Mouse (Mus musculus): ENCODE measurements around the gene Rarres1. TPM values are rescaled to one million over a fixed set of nuclear protein-coding genes. Genes with fewer than 3 reads are reported as not detected.

The Rarres1 gene
- total RNA-seq, 2 experiments from 2014 or later, result 0.23 to 1.0 TPM

- DNase-seq, result peak; percentile 45
- no peak for TF ChIP-seq CTCF (IDR thresholded peaks at IDR 0.05)
- Histone ChIP-seq H3K27ac (peak overlapping the region; percentile 35; the same call in 1 of the 2 replicates), H3K4me3 (peak overlapping the region; percentile 80)
- intact Hi-C loops (cut with DNase I), result loop anchor here (5.0 kb wide), 1 partner anchor 532 kb away; no protein-coding TSS in a partner anchor
Observed at GRCm38 (mm10) chr3:67514801-67515273, 486 bp downstream of the Rarres1 start.

DNA sequence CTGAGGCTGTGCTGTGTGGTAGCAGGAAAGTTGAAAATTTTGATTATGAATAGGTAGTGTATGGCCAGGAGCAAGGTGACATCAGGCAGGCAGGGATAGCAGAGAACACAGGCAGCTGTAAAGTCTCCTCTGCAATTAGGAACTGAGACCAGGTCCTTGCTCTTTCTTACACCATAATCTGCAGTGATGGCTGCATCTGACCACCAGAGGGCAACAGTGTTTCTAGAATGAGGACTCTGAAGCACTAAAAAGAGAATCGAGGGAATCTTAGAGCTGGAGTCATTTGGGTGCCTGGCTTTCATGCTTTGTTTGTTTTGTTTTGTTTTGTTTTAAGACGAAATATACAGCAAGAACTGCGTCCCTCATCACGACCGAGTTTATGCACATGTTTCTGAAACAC lies 2.5 kb downstream of the Rarres1 start:
- Histone ChIP-seq H3K27ac (no peak overlapping the region), H3K4me3 (no peak overlapping the region)
- intact Hi-C loops (cut with DNase I), result loop anchor here (1.0 to 5.0 kb wide), 2 partner anchors 55 to 534 kb away; no protein-coding TSS in a partner anchor
- TF ChIP-seq CTCF (IDR thresholded peaks at IDR 0.05), result peak; percentile 89
- peak; percentile 76 for DNase-seq

GRCm38 (mm10) chr3:67508216-67508892 lies 7.0 kb downstream of the Rarres1 start:
- TF ChIP-seq CTCF (IDR thresholded peaks at IDR 0.05), result no peak
- intact Hi-C loops (cut with DNase I), result no loop called here
- H3K27ac ChIP-seq, result no peak overlapping the region
- no peak overlapping the region for H3K4me3 ChIP-seq
- DNase-seq, result no peak

DNA sequence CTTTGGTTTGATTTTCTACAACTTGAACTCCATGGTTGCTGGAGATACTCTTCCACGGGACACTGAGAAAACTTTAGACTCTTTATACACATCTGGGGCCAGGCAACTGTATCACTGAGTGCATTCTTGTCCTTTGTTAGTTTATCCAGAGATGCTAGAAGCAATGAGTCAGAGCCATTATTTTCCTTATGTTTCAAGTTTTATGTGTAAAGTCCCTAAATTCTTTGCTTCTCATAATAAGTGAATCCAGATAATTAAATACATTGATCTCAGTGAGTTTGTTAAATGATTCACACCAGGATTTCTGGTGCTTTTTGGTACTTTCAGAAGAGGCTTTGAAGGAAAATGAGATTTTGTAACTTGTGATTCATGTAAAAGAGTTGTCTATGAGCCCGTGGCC lies 10.0 kb downstream of the Rarres1 start:
- Histone ChIP-seq H3K27ac (no peak overlapping the region), H3K4me3 (no peak overlapping the region)
- DNase-seq, result no peak
- intact Hi-C loops (cut with DNase I), result no loop called here
- no peak for TF ChIP-seq CTCF (IDR thresholded peaks at IDR 0.05)

DNA sequence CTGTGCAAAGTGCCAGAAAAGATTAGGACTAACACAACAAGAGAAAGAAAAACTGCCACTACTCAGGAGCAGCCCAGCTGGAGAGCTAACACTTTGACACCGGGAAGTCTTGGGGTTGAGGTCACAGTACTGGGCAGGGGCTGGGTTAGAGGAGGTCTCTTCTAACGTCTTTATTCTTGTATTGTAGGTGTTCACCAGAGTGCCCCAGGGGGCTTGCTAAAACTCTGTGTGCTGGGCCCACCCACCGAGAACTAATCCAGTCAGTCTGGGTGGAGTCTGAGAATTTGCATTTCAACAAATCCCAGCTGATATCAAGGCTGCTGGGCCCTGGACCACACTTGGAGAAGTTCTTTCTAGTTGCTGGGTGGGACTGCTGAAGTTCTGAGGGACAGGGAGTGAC lies 11.4 kb downstream of the Rarres1 start:
- intact Hi-C loops (cut with DNase I), result no loop called here
- H3K4me3 ChIP-seq, result no peak overlapping the region
- TF ChIP-seq CTCF (IDR thresholded peaks at IDR 0.05), result no peak
- no peak overlapping the region for H3K27ac ChIP-seq
- DNase-seq, result no peak

- Histone ChIP-seq H3K4me3 (no peak overlapping the region), H3K27ac (no peak overlapping the region)
- intact Hi-C loops (cut with DNase I), result no loop called here
- no peak for DNase-seq
- TF ChIP-seq CTCF (IDR thresholded peaks at IDR 0.05), result no peak
Observed at GRCm38 (mm10) chr3:67499406-67499791, 15.9 kb downstream of the Rarres1 start.

GRCm38 (mm10) chr3:67498773-67499405 lies 16.4 kb downstream of the Rarres1 start:
- no peak for DNase-seq
- no peak overlapping the region for H3K4me3 ChIP-seq
- H3K27ac ChIP-seq, result no peak overlapping the region
- no peak for TF ChIP-seq CTCF (IDR thresholded peaks at IDR 0.05)
- intact Hi-C loops (cut with DNase I), result no loop called here

GRCm38 (mm10) chr3:67497998-67498397 lies 17.3 kb downstream of the Rarres1 start:
- intact Hi-C loops (cut with DNase I), result no loop called here
- Histone ChIP-seq H3K4me3 (no peak overlapping the region), H3K27ac (no peak overlapping the region)
- DNase-seq, result no peak
- TF ChIP-seq CTCF (IDR thresholded peaks at IDR 0.05), result no peak

DNA sequence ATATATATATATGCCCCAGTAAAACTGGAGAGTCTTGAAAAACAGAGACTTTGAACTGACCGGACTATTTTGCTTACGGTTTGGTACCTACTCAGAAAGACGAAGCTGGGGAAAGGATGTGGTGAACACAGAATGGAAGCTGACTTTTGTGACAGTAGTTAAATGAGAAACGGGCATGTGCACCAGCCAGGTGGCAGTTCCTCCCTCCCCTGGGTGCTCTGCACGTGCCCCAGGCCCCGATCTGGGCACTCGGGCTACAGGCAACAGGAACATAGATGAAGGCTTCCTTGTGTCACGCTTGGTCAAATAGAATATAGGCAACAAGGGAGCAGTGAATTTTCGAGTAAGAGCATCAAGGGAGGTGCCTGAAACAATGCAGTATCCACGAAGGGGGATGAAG lies 19.0 kb downstream of the Rarres1 start:
- TF ChIP-seq CTCF (IDR thresholded peaks at IDR 0.05), result no peak
- H3K4me3 ChIP-seq, result no peak overlapping the region
- intact Hi-C loops (cut with DNase I), result no loop called here
- H3K27ac ChIP-seq, result no peak overlapping the region
- no peak for DNase-seq

GRCm38 (mm10) chr3:67493132-67493531 lies 22.2 kb downstream of the Rarres1 start:
- DNase-seq, result no peak
- H3K4me3 ChIP-seq, result no peak overlapping the region
- intact Hi-C loops (cut with DNase I), result no loop called here
- H3K27ac ChIP-seq, result no peak overlapping the region
- TF ChIP-seq CTCF (IDR thresholded peaks at IDR 0.05), result no peak

- Histone ChIP-seq H3K27ac (no peak overlapping the region), H3K4me3 (no peak overlapping the region)
- intact Hi-C loops (cut with DNase I), result no loop called here
- no peak for TF ChIP-seq CTCF (IDR thresholded peaks at IDR 0.05)
- no peak for DNase-seq
Observed at GRCm38 (mm10) chr3:67492086-67492869, 23.0 kb downstream of the Rarres1 start.

DNA sequence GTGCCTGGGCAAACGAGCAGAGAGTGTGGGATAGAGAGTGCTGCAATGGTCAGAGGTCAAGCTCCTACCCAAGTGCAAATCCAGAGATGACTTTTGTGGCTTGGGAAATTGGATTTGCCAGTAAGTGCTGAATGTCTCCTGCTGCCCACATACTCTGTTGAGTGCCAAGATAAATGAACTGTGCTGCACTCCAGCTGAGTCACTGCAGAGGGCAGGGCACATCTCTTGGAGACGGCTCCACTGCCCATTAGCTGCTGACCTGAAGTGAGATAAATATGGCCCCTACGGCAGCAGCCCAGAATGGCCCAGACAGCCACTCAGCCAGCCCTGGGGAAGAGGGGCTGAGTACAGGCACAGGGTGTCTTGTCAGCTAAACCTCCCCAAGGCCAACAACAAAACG lies 25.2 kb downstream of the Rarres1 start:
- H3K4me3 ChIP-seq, result no peak overlapping the region
- intact Hi-C loops (cut with DNase I), result no loop called here
- DNase-seq, result no peak
- TF ChIP-seq CTCF (IDR thresholded peaks at IDR 0.05), result no peak
- H3K27ac ChIP-seq, result no peak overlapping the region

DNA sequence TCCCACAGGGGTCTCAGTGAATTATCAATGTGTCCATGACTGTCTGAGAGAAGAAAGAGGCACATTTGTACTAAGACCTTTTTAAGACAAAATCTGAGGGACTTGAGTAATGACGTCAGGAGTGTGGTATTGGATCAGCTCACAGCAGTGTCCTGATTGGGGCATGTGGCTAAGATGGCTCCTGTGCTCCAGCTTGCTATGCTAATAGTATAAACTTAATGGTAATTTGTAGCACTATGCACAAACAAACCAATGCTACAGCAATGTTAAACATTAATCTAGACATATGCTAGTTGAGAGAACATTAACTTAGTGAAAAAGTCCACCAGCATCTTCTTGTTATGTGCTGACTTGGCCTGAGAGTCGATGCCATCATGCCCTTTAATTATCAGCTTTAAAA lies 30.1 kb downstream of the Rarres1 start:
- Histone ChIP-seq H3K4me3 (no peak overlapping the region), H3K27ac (no peak overlapping the region)
- no peak for TF ChIP-seq CTCF (IDR thresholded peaks at IDR 0.05)
- intact Hi-C loops (cut with DNase I), result no loop called here
- no peak for DNase-seq

All from gastrocnemius, adult 2 months (tissue).